Mouse (Mus musculus) liver, postnatal 0 days (tissue): ENCODE data around the gene Asap2.

Experiments
- CTCF ChIP-seq: sonication (generic); IDR thresholded peaks from 2 replicates; pipeline ENCODE4 v1.5.1; 2016; ENCODE audit warnings: antibody characterized with exemption, low read depth
- EP300 ChIP-seq: IDR thresholded peaks from 2 replicates; pipeline ENCODE4 v1.6.1; 2016; ENCODE audit warnings: antibody characterized with exemption, low read depth, mild to moderate bottlenecking

DNA sequence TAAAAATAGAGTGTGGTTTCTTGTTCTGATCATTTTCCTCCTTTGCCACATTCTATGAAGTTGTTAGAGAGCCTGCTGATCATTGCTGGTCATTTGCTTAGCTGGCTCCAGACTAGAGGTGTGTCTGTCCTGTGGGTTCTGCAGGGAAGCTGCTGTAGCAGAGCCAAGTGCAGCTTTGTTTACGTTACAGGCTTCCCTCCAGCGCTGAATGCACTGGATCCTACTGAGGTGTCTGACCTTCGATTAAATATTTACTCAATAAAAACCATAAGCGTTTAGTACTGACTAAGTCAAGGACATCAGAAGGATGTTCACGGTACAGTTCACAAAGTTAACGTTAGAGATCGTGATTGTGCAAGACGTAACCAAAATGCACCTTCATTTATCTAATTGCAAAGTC, 311.7 kb downstream of the Asap2 start:
- TF ChIP-seq CTCF: no peak
- TF ChIP-seq EP300: no peak
